Mouse (Mus musculus) embryonic fibroblast, embryonic 13.5 days (primary cell): ENCODE results near the gene Pip4k2b.

ENCODE experiments used
- CTCF ChIP-seq: IDR thresholded peaks from 2 replicates; pipeline ENCODE4 v1.5.1; 2011; ENCODE audit warnings: mild to moderate bottlenecking, control low read depth, low read length, moderate library complexity, borderline replicate concordance; ENCODE audit not compliant: insufficient read depth
- POLR2A ChIP-seq: IDR thresholded peaks from 2 replicates; pipeline ENCODE4 v1.6.1; 2011; ENCODE audit warnings: low read depth, mild to moderate bottlenecking, control low read depth, low read length, moderate library complexity

GRCm38 (mm10) chr11:97769704-97770103, 25.2 kb upstream of the Pip4k2b start:
- TF ChIP-seq CTCF (no peak), POLR2A (no peak)
